Mouse (Mus musculus) forebrain, embryonic 14.5 days (tissue): ENCODE measurements around the gene Dhx37. TPM values are rescaled to one million over a fixed set of nuclear protein-coding genes. Genes with fewer than 3 reads are reported as not detected.

Experiments
- ATAC-seq: fragments of 200-750 bp; cut with Nextera tagmentation; 2 replicates; pipeline ENCODE4 v1.8.0; 2017; ENCODE audit warnings: mild to moderate bottlenecking, moderate library complexity
- DNase-seq: peaks from one replicate; pipeline ENCODE4 v3.0.0-alpha.2; 2015; ENCODE audit warnings: low spot score
- H3K27ac ChIP-seq: fragments of 300-500 bp; sonication (generic); 2 replicates; pipeline ENCODE4 v1.5.1; 2014; ENCODE audit warnings: low read depth, mild to moderate bottlenecking, control low read depth, low read length, moderate library complexity
- H3K27me3 ChIP-seq: fragments of 300-500 bp; sonication (generic); replicated peaks from 2 replicates; pipeline ENCODE4 v1.6.1; 2014; ENCODE audit warnings: low read length, control low read depth, mixed read lengths; ENCODE audit not compliant: control insufficient read depth, insufficient read depth
- H3K36me3 ChIP-seq: fragments of 300-500 bp; sonication (generic); 2 replicates; pipeline ENCODE4 v1.6.1; 2014; ENCODE audit warnings: low read length, control low read depth; ENCODE audit not compliant: control insufficient read depth, insufficient read depth
- H3K4me1 ChIP-seq: fragments of 300-500 bp; sonication (generic); 2 replicates; pipeline ENCODE4 v1.6.1; 2014; ENCODE audit warnings: antibody characterized with exemption, low read length, control low read depth; ENCODE audit not compliant: control insufficient read depth, insufficient read depth
- H3K4me2 ChIP-seq: fragments of 300-500 bp; sonication (generic); 2 replicates; pipeline ENCODE4 v1.6.1; 2014; ENCODE audit warnings: mild to moderate bottlenecking, control low read depth, low read length
- H3K4me3 ChIP-seq: fragments of 300-500 bp; sonication (generic); 2 replicates; pipeline ENCODE4 v1.5.1; 2014; ENCODE audit warnings: low read depth, low read length, control low read depth
- H3K9ac ChIP-seq: fragments of 300-500 bp; sonication (generic); 2 replicates; pipeline ENCODE4 v1.6.1; 2014; ENCODE audit warnings: mild to moderate bottlenecking, low read length, control low read depth, moderate library complexity
- H3K9me3 ChIP-seq: fragments of 300-500 bp; sonication (generic); replicated peaks from 2 replicates; pipeline ENCODE4 v1.6.1; 2016; ENCODE audit warnings: low read length, control low read depth, mixed read lengths; ENCODE audit not compliant: control insufficient read depth
- WGBS: fragments of 180-500 bp; shearing (Covaris S2); extraction: QIAGEN DNeasy Blood & Tissue Kit; methylation state at CpG from one replicate; pipeline ENCODE4 v1.1.7; 2014; 5-methylcytosine and 5-hydroxymethylcytosine counted together
- microRNA-seq: library from miRNA; unstranded; fragments of <30 nt; microRNA quantifications from one replicate; pipeline ENCODE4, GENCODE M21; 2016
- polyA plus RNA-seq: library from polyadenylated mRNA; unstranded; fragments of >200 nt; fragmentation: Nextera tagmentation; extraction: Ambion mirVana; gene quantifications from 2 replicates; pipeline ENCODE4 v1.2.1, GENCODE M21; 2014

The Dhx37 gene
- polyA plus RNA-seq, 1 experiment from 2014 or later: 4.7 TPM

DNA sequence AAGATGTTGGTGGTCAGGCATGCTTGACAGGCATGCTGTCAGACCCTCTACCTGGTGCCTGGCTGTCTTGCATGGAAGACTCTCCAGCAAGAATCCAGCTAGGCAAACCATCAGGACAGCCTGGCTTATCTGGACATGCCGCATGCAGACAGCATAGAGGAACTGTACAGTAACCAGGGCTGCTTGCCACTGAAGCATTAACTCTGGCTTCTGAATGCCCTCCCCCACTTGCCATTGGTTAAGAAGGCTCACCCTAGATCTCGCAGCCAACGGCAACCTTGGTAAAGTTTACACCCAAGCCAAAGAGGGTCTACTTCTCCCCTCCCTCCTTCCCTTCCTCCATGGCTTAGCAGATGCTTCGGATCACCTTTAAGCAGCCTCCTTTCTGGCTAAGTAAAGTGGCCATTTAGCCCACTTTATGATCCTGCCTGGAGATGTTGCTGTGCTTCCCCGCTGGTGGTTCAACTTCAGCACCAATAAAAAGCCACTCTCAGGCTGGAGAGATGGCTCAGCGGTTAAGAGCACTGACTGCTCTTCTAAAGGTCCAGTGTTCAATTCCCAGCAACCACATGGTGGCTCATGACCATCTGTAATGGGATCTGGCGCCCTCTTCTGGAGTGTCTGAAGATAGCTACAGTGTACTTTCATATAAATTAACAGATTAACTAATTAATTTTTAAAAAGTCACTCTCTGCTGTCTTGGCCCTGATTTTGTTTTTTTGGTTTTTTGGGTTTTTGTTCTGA, 62.8 kb downstream of the Dhx37 start:
- no peaks in the 10 kb centered on the region for H3K27me3 ChIP-seq
- ATAC-seq: no peak
- WGBS: 77% methylated on average over 7 of the region's 7 CpGs

DNA sequence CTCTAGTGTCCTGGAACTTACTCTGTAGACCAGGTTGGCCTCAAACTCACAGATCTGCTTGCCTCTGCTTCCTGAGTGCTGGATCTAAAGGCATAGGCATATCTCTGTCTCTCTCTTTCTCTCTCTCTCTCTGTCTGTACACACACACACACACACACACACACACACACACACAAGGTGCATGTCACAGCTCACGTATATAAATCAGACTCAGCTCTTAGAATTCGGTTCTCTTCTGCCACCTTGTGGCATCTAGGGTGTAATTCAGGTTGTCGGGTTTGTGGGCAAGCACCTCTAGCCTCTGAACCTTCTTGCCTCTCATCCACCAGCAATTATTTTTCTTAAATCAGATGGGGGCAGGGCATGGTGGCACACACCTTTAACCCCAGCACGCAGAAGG, 65.4 kb downstream of the Dhx37 start:
- 2% methylated on average over 4 of the region's 4 CpGs for WGBS
- Histone ChIP-seq H3K36me3 (no peaks in the 10 kb centered on the region), H3K9me3 (no peaks in the 10 kb centered on the region), H3K4me2 (no peak overlapping the region), H3K27me3 (no peaks in the 10 kb centered on the region), H3K9ac (no peak overlapping the region), H3K27ac (no peak overlapping the region), H3K4me1 (no peaks in the 10 kb centered on the region), H3K4me3 (no peak overlapping the region)
- ATAC-seq (peak; percentile 23; the same call in 1 of the 2 replicates), DNase-seq (peak; percentile 83)

More for the DNA sequence above, 62.8 kb downstream of the Dhx37 start:
- no peak for DNase-seq
- Histone ChIP-seq H3K4me3 (no peak overlapping the region), H3K9me3 (no peaks in the 10 kb centered on the region), H3K9ac (no peak overlapping the region), H3K36me3 (no peaks in the 10 kb centered on the region), H3K4me2 (no peak overlapping the region), H3K4me1 (no peaks in the 10 kb centered on the region), H3K27ac (no peak overlapping the region)

DNA sequence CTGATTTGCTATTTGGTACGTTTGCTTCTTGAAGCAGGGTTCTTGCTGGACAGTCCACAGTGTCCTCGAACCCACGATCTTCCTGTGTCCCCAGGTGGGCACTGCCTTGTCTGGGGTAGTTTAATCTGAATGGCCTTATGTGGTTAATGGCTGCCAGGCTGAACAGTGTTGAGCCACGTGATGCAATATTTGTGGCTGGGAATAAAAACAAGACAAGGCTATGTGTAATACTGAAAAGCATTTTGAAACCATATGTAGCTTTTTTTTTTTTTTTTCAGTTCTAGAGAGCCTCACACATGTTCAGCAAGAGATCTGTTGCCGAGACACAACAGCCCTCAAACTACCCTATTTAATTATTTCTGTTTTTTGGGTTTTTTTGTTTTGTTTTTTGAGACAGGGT, 65.8 kb downstream of the Dhx37 start:
- no peaks in the 10 kb centered on the region for H3K9me3 ChIP-seq
- no peak overlapping the region for H3K27ac ChIP-seq
- H3K36me3 ChIP-seq: no peaks in the 10 kb centered on the region
- ATAC-seq: no peak
- no peak overlapping the region for H3K9ac ChIP-seq
- no peaks in the 10 kb centered on the region for H3K27me3 ChIP-seq
- no peaks in the 10 kb centered on the region for H3K4me1 ChIP-seq
- DNase-seq: no peak
- H3K4me2 ChIP-seq: no peak overlapping the region
- H3K4me3 ChIP-seq: no peak overlapping the region
- WGBS: 71% methylated on average over 5 of the region's 5 CpGs

DNA sequence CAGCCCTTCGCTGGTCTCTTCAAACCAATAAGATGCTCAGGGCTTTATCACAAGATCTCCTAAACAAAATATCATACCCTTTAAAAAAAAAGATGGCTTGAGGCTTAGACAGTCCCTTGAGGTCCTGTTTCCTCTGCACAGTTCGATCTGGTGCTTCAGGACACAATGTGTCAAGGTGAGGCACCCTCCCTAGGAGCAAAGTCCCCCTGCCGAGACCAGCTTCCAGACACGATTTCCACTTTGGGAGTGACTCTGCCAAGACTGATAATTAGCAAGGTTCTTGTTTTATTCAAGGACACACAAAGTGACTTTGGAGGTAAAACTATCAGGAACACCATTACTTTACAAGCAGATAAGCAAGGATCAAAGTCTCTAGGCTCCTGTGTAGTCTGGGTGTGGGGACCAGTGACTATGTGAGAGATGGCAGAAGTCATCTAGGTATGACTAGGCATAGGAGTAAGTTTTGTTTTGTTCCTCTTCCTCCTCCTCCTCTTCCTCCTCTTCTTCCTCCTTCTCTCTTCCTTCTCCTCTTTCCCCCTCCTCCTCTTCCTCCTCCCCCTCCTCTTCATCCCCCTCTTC, 69.0 kb downstream of the Dhx37 start:
- no peak for DNase-seq
- H3K27me3 ChIP-seq: no peaks in the 10 kb centered on the region
- H3K9ac ChIP-seq: no peak overlapping the region
- H3K9me3 ChIP-seq: no peaks in the 10 kb centered on the region
- no peak overlapping the region for H3K4me3 ChIP-seq
- H3K36me3 ChIP-seq: no peaks in the 10 kb centered on the region
- no peak for ATAC-seq
- H3K4me2 ChIP-seq: no peak overlapping the region
- 66% methylated on average over 4 of the region's 4 CpGs for WGBS
- no peak overlapping the region for H3K27ac ChIP-seq
- no peaks in the 10 kb centered on the region for H3K4me1 ChIP-seq

DNA sequence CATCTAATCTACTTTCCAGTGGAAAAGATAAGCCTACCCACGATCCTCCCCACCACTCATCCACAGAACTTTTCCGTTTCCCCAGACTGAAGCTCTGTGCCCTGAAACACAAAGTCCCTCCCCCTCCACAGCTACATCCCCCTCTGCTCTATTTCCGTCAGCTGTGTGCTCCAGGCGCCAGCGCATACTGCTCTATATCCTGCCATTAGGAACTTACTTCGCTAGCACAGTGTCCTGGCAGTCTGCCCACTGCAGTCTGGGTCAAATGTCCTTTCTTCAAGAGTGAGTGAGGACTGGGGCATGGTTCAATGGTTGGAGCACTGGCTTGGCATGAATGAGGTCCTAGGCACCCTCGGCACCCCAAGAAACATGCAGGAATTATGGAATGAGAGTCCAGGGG, 70.0 kb downstream of the Dhx37 start:
- H3K9ac ChIP-seq: no peak overlapping the region
- WGBS: 86% methylated on average over 7 of the region's 7 CpGs
- no peak overlapping the region for H3K4me3 ChIP-seq
- no peaks in the 10 kb centered on the region for H3K9me3 ChIP-seq
- no peaks in the 10 kb centered on the region for H3K4me1 ChIP-seq
- no peaks in the 10 kb centered on the region for H3K36me3 ChIP-seq
- H3K4me2 ChIP-seq: no peak overlapping the region
- no peak overlapping the region for H3K27ac ChIP-seq
- ATAC-seq (no peak), DNase-seq (no peak)
- H3K27me3 ChIP-seq: no peaks in the 10 kb centered on the region

Small RNA genes lying within 50 kb of the gene (microRNA-seq; reads per million reads assigned to microRNA genes)
- gene Gm27551: not detected

Other genes starting within 250 kb of the Dhx37 start
- 17.6 and 21.7 TPM in 2 replicates for gene Scarb1, start 93.0 kb downstream of the Dhx37 start, polyA plus RNA-seq
- 0.33 TPM in 1 of 2 replicates, not detected in the other for gene Gm10382, start 44.8 kb downstream of the Dhx37 start, polyA plus RNA-seq
- gene Ubc, start 43.9 kb downstream of the Dhx37 start, polyA plus RNA-seq: 981 and 1,199 TPM in 2 replicates
- gene Bri3bp, start 7.4 kb upstream of the Dhx37 start, polyA plus RNA-seq: 26.0 and 29.1 TPM in 2 replicates
- gene Aacs, start 41.7 kb upstream of the Dhx37 start, polyA plus RNA-seq: 51.8 and 71.1 TPM in 2 replicates
- 3.1 and 4.4 TPM in 2 replicates for gene Tmem132b, start 97.7 kb upstream of the Dhx37 start, polyA plus RNA-seq